Mouse (Mus musculus): ENCODE measurements around the gene Grb7. TPM values are rescaled to one million over a fixed set of nuclear protein-coding genes. Genes with fewer than 3 reads are reported as not detected.

The Grb7 gene
- total RNA-seq, 2 experiments from 2014 or later: 2.8 to 2.9 TPM

DNA sequence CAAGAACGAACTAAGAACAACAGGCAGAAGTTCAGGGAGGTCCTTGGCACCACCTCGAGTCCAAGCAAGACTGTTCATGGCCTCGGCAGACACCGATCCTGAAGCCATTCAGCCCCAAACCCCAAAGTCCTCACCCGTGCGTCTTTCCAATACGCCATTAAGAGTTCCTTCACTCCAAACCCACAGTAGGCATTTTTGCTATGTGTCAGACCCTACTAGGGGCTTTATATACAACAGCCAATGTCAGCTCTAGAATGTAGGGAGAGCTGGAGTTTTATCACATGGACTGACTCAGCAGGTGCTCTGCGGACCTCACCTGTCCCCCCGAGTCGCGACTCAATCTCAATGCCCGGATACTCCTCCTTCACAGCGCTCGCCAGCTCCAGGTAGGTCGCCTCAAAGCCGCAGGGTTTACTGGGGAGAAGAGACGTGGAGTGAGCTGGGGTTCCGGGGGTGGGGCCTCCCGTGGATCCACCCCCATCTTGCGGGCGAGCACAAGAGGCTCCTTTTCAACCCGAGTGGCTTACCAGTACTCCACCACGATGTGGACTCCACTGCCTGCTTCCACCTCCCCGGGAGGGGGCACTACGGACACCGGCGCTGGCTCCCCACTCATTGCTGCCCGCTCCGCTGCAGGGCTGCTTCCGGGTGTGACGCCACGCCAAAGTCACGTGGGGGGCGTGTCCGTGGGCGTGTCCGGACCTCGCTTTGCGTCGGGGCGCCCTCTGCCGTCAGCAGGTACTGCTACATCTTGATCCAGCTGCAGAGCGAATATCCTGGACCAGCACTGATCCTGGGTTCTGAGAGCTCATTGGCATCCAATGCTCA, 7.6 kb upstream of the Grb7 start, which contains the start of gene Mien1:
Mien1 (minus strand) TSS at position 661 of the 828 bp plus-strand sequence.
- intact Hi-C loops (cut with DNase I): loop anchor here (5.0 kb wide), 1 partner anchor 96 kb away; no protein-coding TSS in a partner anchor
- peak; percentile 96 for DNase-seq (ENCODE audit: low spot score in 2 of 2)

DNA sequence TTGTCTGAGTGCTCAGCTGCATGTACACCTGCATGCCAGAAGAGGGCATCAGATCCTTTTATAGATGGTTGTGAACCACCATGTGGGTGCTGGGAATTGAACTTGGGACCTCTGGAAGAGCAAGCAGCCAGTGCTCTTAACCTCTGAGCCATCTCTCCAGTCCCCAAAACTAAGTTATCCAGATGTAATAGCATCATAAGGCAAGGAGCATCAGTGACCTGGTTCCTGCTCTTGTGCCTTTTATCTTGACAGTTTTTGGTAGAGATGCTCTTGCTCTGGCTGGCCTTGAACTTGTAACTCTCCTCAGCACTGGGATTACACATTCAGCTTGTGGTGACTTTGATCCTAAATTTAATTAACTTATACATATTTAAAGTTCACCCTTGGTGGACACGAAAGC, 2.5 kb upstream of the Grb7 start:
- intact Hi-C loops (cut with DNase I): no loop called here
- no peak for DNase-seq (ENCODE audit: low spot score in 2 of 2)

DNA sequence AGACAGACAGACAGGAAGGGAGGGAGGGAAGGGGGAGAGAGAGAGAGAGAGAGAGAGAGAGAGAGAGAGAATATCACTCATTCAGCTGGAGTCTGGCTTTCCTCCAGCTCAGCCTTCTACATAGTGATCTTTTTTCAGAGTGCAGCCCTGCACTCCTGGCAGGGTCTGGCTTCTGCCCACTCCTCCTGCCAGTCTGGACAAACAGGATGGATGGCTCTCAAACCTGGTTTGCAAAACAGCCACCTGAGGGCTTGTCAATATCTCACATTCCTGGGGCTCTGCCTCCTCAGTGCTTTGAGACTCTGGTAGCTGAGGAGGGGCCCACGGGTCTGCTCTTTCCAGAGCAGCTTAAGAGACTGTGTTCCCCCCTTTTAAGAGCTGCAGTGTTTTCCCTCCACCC, 956 bp upstream of the Grb7 start:
- no peak for DNase-seq (ENCODE audit: low spot score in 2 of 2)
- intact Hi-C loops (cut with DNase I): no loop called here

DNA sequence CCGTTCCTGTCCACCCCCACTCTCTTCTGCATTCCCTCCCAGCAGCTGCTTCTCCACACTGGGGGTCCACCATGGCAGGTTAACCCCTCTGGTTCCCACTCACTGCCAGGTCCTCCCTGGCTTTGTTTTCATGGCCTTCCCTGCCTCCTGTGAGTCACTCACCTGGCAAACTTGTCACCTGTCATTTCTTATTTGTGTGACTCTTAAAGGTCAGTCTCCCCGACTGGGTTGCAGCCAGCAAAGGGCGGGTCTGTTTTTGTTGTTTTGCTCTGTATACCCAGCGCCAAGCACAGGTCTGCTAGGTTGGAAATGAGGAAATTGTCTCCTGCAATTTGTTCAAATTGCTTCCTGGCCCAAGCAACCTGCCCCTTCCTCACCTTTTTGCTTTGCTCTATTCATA, 515 bp upstream of the Grb7 start:
- no peak for DNase-seq (ENCODE audit: low spot score in 2 of 2)
- intact Hi-C loops (cut with DNase I): no loop called here

DNA sequence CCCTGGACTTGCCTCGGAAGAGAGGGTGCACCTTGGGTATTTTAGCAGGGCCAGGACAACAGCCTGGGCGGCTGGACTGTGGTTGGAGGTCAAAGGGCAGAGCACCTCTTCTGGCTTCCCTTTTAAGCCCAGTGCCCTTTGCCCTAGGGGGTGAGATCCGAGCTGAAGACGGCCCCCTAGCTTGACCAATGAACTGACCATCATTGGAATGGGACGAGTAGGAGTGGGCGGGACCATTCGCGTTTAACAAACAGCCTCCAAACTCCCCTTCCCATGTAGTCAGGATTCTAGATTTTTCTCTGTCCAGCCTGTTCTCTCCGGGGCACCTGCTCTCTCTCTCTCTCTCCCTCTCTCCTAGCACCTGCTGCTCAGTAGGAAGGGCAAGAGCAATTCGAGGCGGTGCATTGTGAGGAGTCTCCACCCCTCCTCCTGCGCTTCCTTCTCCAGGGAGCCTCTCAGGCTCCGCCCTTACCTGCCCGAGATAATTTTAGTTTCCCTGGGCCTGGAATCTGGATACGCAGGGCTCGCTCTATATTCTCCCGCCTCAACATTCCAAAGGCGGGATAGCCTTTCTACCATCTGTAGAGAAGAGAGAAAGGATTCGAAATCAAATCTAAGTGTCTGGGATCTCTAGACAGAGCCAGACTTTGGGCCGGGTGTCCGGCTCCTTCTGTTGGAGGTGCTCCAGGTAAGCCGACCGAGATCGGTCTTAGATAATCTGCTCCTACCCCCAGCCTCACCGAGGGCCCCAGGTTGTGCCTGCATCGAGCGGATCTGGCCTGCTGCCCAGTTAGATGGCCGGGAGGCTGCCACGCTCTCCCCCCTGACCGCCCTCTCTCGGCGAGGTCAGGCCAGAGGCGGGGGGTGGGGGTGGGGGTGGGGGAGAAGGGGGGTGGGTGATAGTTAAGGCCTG, 624 bp downstream of the Grb7 start:
- intact Hi-C loops (cut with DNase I): no loop called here
- DNase-seq (ENCODE audit: low spot score in 2 of 2): no peak

DNA sequence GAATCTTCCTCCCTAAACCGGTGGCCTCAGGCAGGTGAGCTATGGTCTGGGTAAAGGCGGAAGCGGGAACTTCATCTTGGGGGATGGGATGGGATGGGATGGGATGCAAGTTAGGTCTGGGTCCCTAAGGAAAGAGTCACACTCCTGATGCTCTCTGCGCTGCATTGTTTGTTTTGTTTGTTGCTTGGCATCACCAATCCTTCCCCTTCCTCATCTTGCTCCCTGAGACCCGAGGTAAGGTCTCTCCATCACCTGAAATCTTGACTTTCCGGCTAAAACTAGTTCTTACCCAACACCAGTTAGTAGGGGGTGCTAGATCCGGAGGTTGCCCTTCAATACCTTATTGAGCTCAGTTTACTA, 1.3 kb downstream of the Grb7 start:
- intact Hi-C loops (cut with DNase I): no loop called here
- no peak for DNase-seq (ENCODE audit: low spot score in 2 of 2)

DNA sequence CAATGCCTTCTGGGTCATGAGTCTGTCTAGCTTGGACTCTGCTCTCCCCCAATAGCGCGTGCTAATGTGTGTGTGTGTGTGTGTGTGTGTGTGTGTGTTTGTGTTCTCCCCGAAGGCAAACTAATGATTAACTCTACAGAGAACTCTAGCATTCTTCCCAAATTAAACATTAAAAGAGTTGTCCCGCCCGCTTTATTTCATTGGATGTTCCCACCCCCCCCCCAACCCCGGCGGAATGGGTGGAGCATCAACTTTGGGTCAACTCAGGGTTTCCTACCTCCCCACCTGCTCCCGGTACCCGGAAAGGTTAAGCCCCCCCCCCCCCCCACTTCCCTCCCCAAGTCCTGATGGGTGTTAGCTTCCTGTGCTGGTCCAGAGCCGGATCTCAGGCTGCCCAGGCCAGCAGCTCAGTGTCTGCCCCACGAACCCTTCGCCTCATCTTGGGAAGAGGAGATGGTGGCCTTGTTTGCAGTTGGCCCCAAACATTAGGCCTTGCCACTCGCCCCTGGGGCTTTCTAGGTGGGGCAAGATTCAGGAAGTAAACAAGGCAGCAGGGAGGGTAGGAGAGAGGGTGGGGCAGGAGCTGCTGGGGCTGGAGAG, 2.1 kb downstream of the Grb7 start:
- intact Hi-C loops (cut with DNase I): no loop called here
- no peak for DNase-seq (ENCODE audit: low spot score in 2 of 2)

DNA sequence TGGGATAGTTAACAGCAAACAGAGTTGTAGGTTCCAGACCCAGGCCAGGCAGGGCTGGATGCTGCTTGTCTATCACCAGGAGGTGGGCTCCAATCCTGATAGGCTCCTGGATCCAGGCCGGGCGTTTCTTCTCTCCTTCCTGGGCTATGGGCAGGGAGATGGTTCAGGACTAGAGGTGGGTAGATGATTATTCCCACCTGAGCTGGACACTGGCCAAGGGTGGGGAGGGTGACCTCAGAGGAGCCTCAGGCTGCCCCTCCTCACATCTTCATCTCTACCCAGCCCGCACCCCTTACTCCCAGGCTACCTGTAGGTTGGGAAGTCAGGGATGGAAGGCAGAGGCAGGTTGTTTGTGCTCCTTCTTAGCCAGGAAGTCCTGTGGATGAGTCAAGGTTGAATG, 3.2 kb downstream of the Grb7 start:
- intact Hi-C loops (cut with DNase I): no loop called here
- DNase-seq (ENCODE audit: low spot score in 2 of 2): no peak

DNA sequence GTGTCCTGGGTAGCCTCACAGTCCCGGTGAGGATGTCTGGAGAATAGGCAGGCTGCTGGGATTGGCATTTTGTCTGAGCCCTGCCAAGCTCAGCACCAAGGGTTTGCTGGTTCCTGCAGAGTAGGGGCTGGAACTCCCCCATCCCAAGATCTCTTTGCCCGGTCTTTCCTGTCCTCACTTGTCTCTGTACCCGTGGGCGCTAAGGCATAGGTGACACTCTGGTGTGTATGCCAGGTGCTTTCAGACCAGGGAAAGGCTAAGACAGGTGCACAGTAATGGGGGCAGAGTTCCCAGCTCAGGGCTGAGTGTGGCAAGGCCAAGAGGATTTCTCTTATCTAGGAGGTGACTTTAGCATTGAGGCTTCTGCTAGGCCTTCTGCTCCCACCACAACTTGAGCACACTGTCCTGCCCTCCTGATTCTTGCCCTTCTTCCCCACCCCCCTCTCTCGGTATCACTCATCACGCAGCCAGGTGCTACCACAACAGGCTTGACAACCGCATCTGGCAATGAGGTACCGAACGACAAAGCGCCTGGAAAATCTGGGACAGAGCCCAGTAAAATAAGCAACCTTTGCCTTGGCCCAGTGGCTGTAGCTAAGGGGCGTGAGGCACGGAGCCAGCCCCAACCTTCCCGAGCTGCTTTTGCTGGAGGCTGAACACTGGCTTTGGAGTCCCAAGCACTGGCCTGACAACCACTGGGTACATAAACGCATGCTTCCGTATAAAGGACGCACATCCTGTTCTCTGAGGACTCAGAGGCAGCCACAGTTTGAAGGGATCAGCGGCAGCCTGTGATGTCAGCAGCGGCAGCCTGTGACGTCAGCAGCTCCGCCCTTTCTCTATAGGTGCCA, 4.0 kb downstream of the Grb7 start:
- intact Hi-C loops (cut with DNase I): loop anchor here (10.0 kb wide), 1 partner anchor 185 kb away; no protein-coding TSS in a partner anchor
- no peak for DNase-seq (ENCODE audit: low spot score in 2 of 2)

DNA sequence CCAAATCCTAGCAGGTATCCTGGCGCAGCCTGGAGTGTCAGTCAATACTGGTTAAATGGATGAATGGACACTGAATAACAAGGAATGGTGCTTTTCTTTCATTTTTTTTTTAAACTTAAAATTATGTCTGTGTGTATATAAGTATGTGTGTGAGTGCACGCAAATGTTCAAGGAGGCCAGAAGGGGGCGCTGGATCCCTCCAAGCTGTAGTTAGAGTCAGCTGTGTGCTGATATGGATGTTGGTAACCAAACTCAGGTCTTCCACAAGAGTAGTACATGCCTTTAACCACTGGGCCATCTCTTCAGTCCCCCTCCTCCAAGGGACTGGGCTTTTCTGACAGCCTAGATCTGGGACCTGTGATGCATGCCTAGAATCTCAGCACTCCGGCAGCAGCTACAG, 9.3 kb downstream of the Grb7 start:
- intact Hi-C loops (cut with DNase I): loop anchor here (10.0 kb wide), 1 partner anchor 191 kb away; no protein-coding TSS in a partner anchor
- DNase-seq (ENCODE audit: low spot score in 2 of 2): no peak

DNA sequence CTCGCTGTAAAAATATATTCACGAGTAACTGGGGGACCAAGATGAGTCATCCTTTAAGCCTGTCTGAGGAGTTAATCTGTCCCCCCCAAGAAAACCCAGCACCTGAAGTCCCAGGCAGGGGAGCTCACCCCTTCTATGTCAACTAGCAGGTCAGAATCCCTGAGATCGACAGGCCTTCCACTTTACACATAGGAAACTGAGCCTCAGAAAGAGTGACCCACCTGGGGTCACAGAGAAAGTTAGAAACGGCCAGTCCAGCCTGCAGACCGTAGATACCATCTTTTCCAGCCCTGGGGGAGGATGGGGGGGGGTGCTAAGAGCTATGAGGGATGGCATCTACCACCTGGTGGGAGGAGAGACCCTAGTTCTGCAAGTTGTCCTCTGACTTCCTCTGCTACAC, 10.4 kb downstream of the Grb7 start:
- no peak for DNase-seq (ENCODE audit: low spot score in 2 of 2)
- intact Hi-C loops (cut with DNase I): loop anchor here (2.0 to 10.0 kb wide), 2 partner anchors 114 to 192 kb away; no protein-coding TSS in a partner anchor

DNA sequence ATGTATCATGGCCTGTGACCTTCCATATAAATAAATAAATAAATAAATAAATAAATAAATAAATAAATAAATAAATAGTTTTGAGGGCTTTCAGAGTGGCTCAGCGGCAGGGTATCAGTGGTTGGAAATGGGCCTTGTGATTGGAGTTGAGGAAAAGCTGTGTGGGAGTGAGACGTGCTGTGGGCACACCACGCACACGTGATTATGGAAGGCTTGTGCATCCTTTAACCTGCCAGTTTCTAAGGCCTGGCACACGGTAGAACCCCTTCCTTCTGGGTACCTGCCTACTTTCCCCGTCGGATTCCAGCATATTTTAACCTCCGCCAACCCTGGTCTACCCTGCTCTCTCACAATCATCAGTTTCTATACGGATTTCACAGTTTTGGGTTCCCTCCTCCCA, 10.8 kb downstream of the Grb7 start:
- intact Hi-C loops (cut with DNase I): loop anchor here (2.0 to 10.0 kb wide), 2 partner anchors 114 to 192 kb away; no protein-coding TSS in a partner anchor
- DNase-seq (ENCODE audit: low spot score in 2 of 2): no peak

DNA sequence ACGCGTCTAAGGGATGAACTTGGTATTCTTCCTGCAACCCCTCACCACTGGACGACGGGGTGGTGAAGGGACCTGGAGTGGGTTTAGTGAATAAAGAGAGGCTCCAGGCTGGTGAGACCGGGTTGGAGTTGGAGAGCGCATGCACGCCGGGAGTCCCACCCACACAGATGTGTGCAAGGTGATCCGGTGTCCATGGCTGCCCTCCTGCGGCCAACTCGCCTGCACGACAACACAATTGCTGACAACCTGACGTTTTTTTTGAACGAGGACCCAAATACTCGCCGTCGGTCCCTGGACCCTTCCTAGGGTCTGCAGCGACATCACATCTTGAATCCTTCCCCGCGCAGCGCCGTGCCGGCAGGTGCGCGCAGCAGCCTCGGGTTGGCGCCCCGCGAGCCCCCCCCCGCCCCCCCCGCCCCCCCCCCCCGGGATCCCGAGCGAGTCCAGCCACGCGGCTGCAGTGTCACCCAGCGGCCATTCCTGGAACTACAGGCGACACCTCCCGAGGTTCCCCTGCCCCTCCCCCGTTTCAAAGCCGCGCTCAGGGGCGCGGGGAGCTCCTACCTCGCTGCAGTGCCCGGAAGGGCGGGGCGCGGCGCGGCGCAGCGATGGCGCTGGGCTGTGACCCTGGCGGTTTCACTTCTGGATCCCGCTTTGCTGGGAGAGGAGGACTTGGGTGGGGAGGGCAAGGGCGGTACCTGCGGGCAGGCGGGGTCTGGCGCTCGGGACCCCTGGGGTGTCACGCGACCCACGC, 11.3 kb downstream of the Grb7 start:
- intact Hi-C loops (cut with DNase I): loop anchor here (2.0 to 10.0 kb wide), 2 partner anchors 115 to 193 kb away; no protein-coding TSS in a partner anchor
- peak; percentile 72 to 81 for DNase-seq (ENCODE audit: low spot score in 2 of 2)

DNA sequence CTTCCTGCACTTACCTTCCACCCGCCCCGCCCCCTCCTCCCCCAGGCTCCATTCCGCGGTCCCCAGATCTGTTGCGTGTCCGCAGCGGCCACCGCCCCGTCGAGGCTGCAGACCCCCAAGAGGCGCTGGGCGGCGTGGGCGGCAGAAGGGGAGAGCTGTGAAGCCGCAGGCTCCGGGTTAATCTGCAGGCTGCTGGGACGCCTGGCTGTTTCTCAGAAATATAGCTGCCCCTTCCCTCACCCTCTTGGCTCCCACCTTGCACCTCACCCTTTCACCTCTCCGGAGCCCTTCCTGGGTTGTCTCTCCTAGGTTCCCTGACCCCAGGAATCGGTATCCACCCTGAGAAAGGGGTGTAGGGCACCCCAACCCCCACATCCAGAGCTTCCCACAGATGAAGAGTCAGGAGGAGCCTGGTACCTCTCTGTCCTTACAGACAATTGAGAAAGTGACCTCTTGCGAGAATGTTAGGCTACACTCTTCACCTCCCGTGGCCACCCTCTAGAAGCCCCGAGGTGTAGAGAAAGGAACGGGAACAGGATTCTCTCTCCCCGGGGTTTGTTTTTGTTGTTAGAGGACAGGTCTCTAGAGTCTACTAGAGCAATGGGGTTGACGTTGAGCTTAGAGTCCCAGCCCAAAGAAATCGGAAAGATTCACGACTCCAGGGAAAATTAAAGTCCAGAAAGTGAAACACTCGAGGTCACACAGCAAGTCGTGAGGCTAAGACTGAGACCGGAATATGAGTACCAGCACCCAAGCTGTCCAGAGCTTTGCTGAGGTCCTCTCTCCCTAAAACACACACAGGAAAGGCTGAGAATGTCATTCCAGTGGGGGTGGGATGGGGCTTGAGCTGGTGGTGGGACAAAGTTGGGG, 12.2 kb downstream of the Grb7 start:
- DNase-seq (ENCODE audit: low spot score in 2 of 2): no peak
- intact Hi-C loops (cut with DNase I): loop anchor here (10.0 kb wide), 1 partner anchor 194 kb away; no protein-coding TSS in a partner anchor

DNA sequence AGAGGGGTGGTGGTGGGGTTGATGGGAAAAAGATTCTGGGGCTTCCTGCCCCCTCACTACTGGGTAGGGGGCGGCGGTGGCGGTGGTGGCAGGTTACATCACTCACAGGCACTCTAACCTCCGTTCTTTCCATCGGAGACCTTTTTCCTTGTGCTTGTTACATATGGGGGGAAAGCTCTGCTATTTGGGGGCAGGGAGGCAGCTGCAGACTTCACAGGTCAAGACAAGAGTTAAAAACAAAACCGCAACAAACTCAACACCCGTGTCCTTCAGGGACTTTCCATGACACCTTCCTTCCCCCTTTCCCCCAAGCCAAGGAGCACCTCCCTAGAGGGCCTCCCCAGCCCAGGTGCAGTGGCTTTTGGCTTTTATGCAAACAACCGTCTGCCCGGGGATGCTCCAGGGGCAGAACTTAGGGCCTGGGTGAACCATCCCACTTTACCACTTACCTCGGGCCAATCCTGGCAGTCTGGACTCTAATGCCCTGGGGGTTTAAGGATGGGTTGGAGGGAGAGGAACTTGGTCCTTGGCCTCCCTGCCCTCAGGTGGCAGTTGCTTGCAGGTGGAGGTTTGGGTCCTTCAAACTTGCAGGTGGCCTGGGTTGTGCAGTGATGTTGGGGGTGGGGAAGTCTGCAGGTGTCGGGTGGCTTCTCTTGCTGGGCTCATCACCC, 13.0 kb downstream of the Grb7 start:
- intact Hi-C loops (cut with DNase I): loop anchor here (10.0 kb wide), 1 partner anchor 194 kb away; no protein-coding TSS in a partner anchor
- no peak for DNase-seq (ENCODE audit: low spot score in 2 of 2)

DNA sequence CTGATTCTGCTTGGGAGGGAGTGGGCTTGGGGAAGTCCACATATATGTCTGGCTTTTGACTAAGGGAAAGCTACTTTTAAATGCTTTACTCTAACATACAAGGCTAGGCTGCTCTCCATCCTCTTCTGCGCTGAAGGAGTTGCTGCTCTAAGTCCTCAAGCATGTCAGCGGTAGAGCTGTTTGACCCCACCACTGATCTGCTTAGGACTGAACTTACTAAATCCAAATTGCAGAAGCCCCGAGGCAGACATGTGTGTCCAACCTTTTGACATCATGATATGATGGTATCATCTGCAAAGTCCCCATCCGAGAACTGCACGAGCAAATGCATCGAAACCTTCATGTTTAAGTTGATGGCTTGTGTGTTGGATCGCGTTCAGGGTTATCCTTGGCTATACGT, 13.7 kb downstream of the Grb7 start:
- intact Hi-C loops (cut with DNase I): loop anchor here (10.0 kb wide), 1 partner anchor 195 kb away; no protein-coding TSS in a partner anchor
- no peak for DNase-seq (ENCODE audit: low spot score in 2 of 2)
